Mouse (Mus musculus) MEL (cell line): Measurements from ENCODE around the gene Spdye4b. TPM values are rescaled to one million over a fixed set of nuclear protein-coding genes. Genes with fewer than 3 reads are reported as not detected.
A peak's percentile ranks its signal among the peaks of the same experiment; 100 is the strongest.

Experiments
- DNase-seq: peaks from one replicate; pipeline ENCODE4 v3.0.0; 2011; ENCODE audit warnings: low read depth, low spot score
- H3K27ac ChIP-seq: 2 replicates; pipeline ENCODE4 v1.5.1; 2012; ENCODE audit warnings: low read depth, mild to moderate bottlenecking, control low read depth, low read length, moderate library complexity; ENCODE audit not compliant: control insufficient read depth
- H3K27me3 ChIP-seq, 2 experiments: fragments of 150-350 bp in 1 of 2; sonication (generic) in 1 of 2; 2 replicates each; pipeline ENCODE4 v1.6.1; 2012; ENCODE audit warnings: low read length in 2 of 2, mild to moderate bottlenecking in 2 of 2, improper control_type of control experiment in 1 of 2, moderate library complexity in 1 of 2; ENCODE audit not compliant: insufficient read depth in 2 of 2, control insufficient read depth in 1 of 2
- H3K36me3 ChIP-seq, 2 experiments: 2 replicates each; pipeline ENCODE4 v1.6.1; 2012 to 2014; ENCODE audit warnings: low read length in 2 of 2, improper control_type of control experiment in 1 of 2, inconsistent platforms in 1 of 2, mild to moderate bottlenecking in 1 of 2; ENCODE audit not compliant: insufficient read depth in 2 of 2, control insufficient read depth in 1 of 2
- H3K4me1 ChIP-seq, 2 experiments: fragments of 150-350 bp in 1 of 2; sonication (generic) in 1 of 2; 2 replicates each; pipeline ENCODE4 v1.6.1; 2012; ENCODE audit warnings: low read length in 2 of 2, improper control_type of control experiment in 1 of 2, mild to moderate bottlenecking in 1 of 2; ENCODE audit not compliant: insufficient read depth in 2 of 2, control insufficient read depth in 1 of 2
- H3K4me3 ChIP-seq, 2 experiments: fragments of 150-350 bp in 1 of 2; sonication (generic) in 1 of 2; 2 replicates each; pipeline ENCODE4 v1.5.1; 2012; ENCODE audit warnings: low read depth in 2 of 2, low read length in 2 of 2, mild to moderate bottlenecking in 2 of 2, moderate library complexity in 2 of 2, control low read depth in 1 of 2, improper control_type of control experiment in 1 of 2; ENCODE audit not compliant: control insufficient read depth in 1 of 2, insufficient read depth in 1 of 2
- H3K79me2 ChIP-seq: 2 replicates; pipeline ENCODE4 v1.6.1; 2012; ENCODE audit warnings: mild to moderate bottlenecking, low read length, moderate library complexity; ENCODE audit not compliant: control insufficient read depth, poor library complexity, insufficient read depth
- H3K9ac ChIP-seq: 2 replicates; pipeline ENCODE4 v1.6.1; 2012; ENCODE audit warnings: low read depth, mild to moderate bottlenecking, control low read depth, low read length, moderate library complexity; ENCODE audit not compliant: control insufficient read depth, poor library complexity, severe bottlenecking
- H3K9me3 ChIP-seq: fragments of 150-350 bp; sonication (generic); replicated peaks from 2 replicates; pipeline ENCODE4 v1.6.1; 2012; ENCODE audit warnings: mild to moderate bottlenecking, low read length, improper control_type of control experiment, moderate library complexity; ENCODE audit not compliant: insufficient read depth
- BHLHE40 ChIP-seq: IDR thresholded peaks from 2 replicates; pipeline ENCODE4 v1.6.1; 2012; ENCODE audit warnings: low read depth, mild to moderate bottlenecking, inconsistent platforms, low read length, improper control_type of control experiment, borderline replicate concordance
- CHD1 ChIP-seq: IDR thresholded peaks from 2 replicates; pipeline ENCODE4 v1.6.1; 2012; ENCODE audit warnings: low read depth, mild to moderate bottlenecking, inconsistent platforms, low read length, improper control_type of control experiment
- CHD2 ChIP-seq: IDR thresholded peaks from 2 replicates; pipeline ENCODE4 v1.6.1; 2011; ENCODE audit warnings: low read length, improper control_type of control experiment
- ETS1 ChIP-seq: IDR thresholded peaks from 2 replicates; pipeline ENCODE4 v1.6.1; 2012; ENCODE audit warnings: low read depth, mild to moderate bottlenecking, inconsistent platforms, low read length, improper control_type of control experiment, moderate library complexity
- HCFC1 ChIP-seq: IDR thresholded peaks from 2 replicates; pipeline ENCODE4 v1.6.1; 2012; ENCODE audit warnings: low read depth, mild to moderate bottlenecking, inconsistent platforms, low read length, improper control_type of control experiment, moderate library complexity
- JUND ChIP-seq: IDR thresholded peaks from 2 replicates; pipeline ENCODE4 v1.6.1; 2011; ENCODE audit warnings: low read depth, mild to moderate bottlenecking, improper control_type of control experiment, low read length
- MAX ChIP-seq: IDR thresholded peaks from 2 replicates; pipeline ENCODE4 v1.6.1; 2011; ENCODE audit warnings: low read length, improper control_type of control experiment
- MEF2A ChIP-seq: IDR thresholded peaks from 2 replicates; pipeline ENCODE4 v1.6.1; 2014; ENCODE audit warnings: low read depth, mild to moderate bottlenecking, inconsistent platforms, low read length, improper control_type of control experiment; ENCODE audit not compliant: poor library complexity, insufficient replicate concordance, severe bottlenecking; ENCODE audit errors: extremely low read depth
- MXI1 ChIP-seq: IDR thresholded peaks from 2 replicates; pipeline ENCODE4 v1.6.1; 2011; ENCODE audit warnings: mild to moderate bottlenecking, low read depth, low read length, improper control_type of control experiment
- MYB ChIP-seq: IDR thresholded peaks from 2 replicates; pipeline ENCODE4 v1.6.1; 2011; ENCODE audit warnings: mild to moderate bottlenecking, low read depth, low read length, improper control_type of control experiment
- MYC ChIP-seq: IDR thresholded peaks from 2 replicates; pipeline ENCODE4 v1.6.1; 2011; ENCODE audit warnings: low read depth, mild to moderate bottlenecking, low read length, improper control_type of control experiment, moderate library complexity
- NRF1 ChIP-seq: IDR thresholded peaks from 2 replicates; pipeline ENCODE4 v1.6.1; 2014; ENCODE audit warnings: low read depth, mild to moderate bottlenecking, inconsistent platforms, low read length, improper control_type of control experiment, moderate library complexity; ENCODE audit not compliant: poor library complexity, insufficient read depth, severe bottlenecking
- POLR2A ChIP-seq, 2 experiments: IDR thresholded peaks; 2 replicates each; pipeline ENCODE4 v1.6.1; 2011 to 2012; ENCODE audit warnings: low read length in 2 of 2, mild to moderate bottlenecking in 2 of 2, control low read depth in 1 of 2, improper control_type of control experiment in 1 of 2, low read depth in 1 of 2, moderate library complexity in 1 of 2; ENCODE audit not compliant: control insufficient read depth in 1 of 2, insufficient read depth in 1 of 2, poor library complexity in 1 of 2
- POLR2AphosphoS5 ChIP-seq: IDR thresholded peaks from 2 replicates; pipeline ENCODE4 v1.6.1; 2012; ENCODE audit warnings: low read depth, borderline replicate concordance, mild to moderate bottlenecking, inconsistent platforms, low read length, moderate library complexity, mixed read lengths
- SIN3A ChIP-seq: IDR thresholded peaks from 2 replicates; pipeline ENCODE4 v1.6.1; 2012; ENCODE audit warnings: low read length, improper control_type of control experiment, inconsistent platforms
- TAL1 ChIP-seq: IDR thresholded peaks from 2 replicates; pipeline ENCODE4 v1.6.1; 2012; ENCODE audit warnings: mild to moderate bottlenecking, inconsistent platforms, low read length, moderate library complexity, mixed read lengths
- TBP ChIP-seq: IDR thresholded peaks from 2 replicates; pipeline ENCODE4 v1.8.0; 2011; ENCODE audit warnings: low read depth, low read length, improper control_type of control experiment
- TCF12 ChIP-seq: IDR thresholded peaks from 2 replicates; pipeline ENCODE4 v1.6.1; 2014; ENCODE audit warnings: low read depth, mild to moderate bottlenecking, inconsistent platforms, low read length, improper control_type of control experiment, moderate library complexity
- UBTF ChIP-seq: IDR thresholded peaks from 2 replicates; pipeline ENCODE4 v1.6.1; 2012; ENCODE audit warnings: low read depth, mild to moderate bottlenecking, inconsistent platforms, low read length, improper control_type of control experiment, moderate library complexity, borderline replicate concordance; ENCODE audit not compliant: insufficient read depth
- USF1 ChIP-seq: IDR thresholded peaks from 2 replicates; pipeline ENCODE4 v1.6.1; 2014; ENCODE audit warnings: low read depth, mild to moderate bottlenecking, inconsistent platforms, low read length, improper control_type of control experiment, moderate library complexity
- ZKSCAN1 ChIP-seq: IDR thresholded peaks from 2 replicates; pipeline ENCODE4 v1.6.1; 2012; ENCODE audit warnings: low read depth, mild to moderate bottlenecking, inconsistent platforms, low read length, improper control_type of control experiment, moderate library complexity
- ZNF384 ChIP-seq: IDR thresholded peaks from 2 replicates; pipeline ENCODE4 v1.6.1; 2012; ENCODE audit warnings: low read depth, mild to moderate bottlenecking, inconsistent platforms, low read length, improper control_type of control experiment
- polyA plus RNA-seq, 2 experiments: library from polyadenylated mRNA; stranded (reverse) in 1 of 2; unstranded in 1 of 2; fragments of >175 nt in 1 of 2; fragments of >200 nt in 1 of 2; gene quantifications; 2 replicates each; pipeline versions ENCODE4 v1.2.1 to v1.2.4; 2012; ENCODE audit warnings: low replicate concordance in 2 of 2, low read depth in 1 of 2; ENCODE audit not compliant: insufficient read length in 2 of 2, insufficient read depth in 1 of 2, missing spikeins in 1 of 2
- total RNA-seq: library from RNA; depleted of rRNA; stranded (reverse); fragments of 300-350 nt; gene quantifications from 2 replicates; pipeline ENCODE4 v1.2.3, GENCODE M21; 2012

Gene Spdye4b
- total and polyA plus RNA-seq, 3 experiments: not detected

DNA sequence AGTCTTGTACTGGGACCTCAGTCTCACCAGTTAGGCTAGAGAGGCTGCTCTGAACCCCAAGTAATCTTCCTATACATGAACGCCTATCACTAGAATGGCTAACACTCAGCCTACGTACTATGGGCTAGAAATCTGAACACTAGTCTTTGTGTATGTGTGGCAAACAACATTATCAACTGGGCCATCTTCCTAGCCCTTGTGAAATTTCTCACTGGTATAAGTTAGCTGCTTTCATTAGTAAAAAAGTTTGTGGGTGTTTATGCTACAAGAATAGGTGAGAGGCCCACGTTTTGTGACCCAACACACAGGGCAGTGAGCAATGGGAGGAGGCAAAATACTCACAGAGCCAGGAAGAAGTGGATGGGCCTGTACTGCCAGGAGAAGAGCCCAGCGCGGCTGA lies 40.2 kb downstream of the Spdye4b start:
- H3K27me3 ChIP-seq: no peaks in the 10 kb centered on the region; a peak in 1 of 4 replicates
- DNase-seq: no peak
- H3K9ac ChIP-seq: no peak overlapping the region
- H3K4me3 ChIP-seq: no peak overlapping the region
- TF ChIP-seq BHLHE40 (no peak), MEF2A (no peak), HCFC1 (no peak), NRF1 (no peak), TAL1 (no peak), MAX (no peak), MXI1 (no peak), POLR2A (IDR thresholded peaks at IDR 0.05; ENCODE audit: control insufficient read depth in 1 of 2, insufficient read depth in 1 of 2, low read depth in 1 of 2, low read length in 2 of 2, poor library complexity in 1 of 2) (no peak), TBP (no peak), CHD2 (no peak), CHD1 (no peak)
- H3K79me2 ChIP-seq: no peaks in the 10 kb centered on the region
- no peaks in the 10 kb centered on the region for H3K4me1 ChIP-seq
- H3K9me3 ChIP-seq: no peaks in the 10 kb centered on the region
- H3K27ac ChIP-seq: no peak overlapping the region
- no peaks in the 10 kb centered on the region for H3K36me3 ChIP-seq

DNA sequence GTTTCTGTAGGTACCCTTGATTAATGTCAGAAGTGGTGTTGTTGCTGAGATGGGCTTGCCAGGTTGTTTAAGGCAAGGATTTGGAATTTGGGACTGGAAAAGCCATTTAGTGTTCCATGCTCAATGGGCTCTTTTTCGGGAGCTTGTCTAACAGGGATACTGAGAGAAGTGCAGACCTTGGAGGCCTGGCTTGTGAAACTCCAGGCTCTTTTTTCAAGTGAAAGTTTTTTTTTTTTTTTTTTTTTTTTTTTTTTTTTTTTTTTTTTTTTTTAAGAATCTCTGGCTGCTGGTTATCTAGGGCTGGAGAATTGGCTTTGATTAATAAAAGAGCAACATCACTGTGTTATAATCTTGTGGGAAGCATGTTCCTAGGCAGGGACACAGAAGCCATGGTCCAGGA lies 41.5 kb downstream of the Spdye4b start:
- no peak overlapping the region for H3K4me3 ChIP-seq
- peaks cover 0 to 2% of the 10 kb centered on the region in 2 experiments; a peak in 1 of 4 replicates for H3K27me3 ChIP-seq
- no peak for TF ChIP-seq CHD2
- no peak for TF ChIP-seq ETS1
- TF ChIP-seq MYC: no peak
- peak; percentile 68 for TF ChIP-seq ZNF384
- TF ChIP-seq USF1: no peak
- no peaks in the 10 kb centered on the region for H3K36me3 ChIP-seq
- no peaks in the 10 kb centered on the region for H3K79me2 ChIP-seq
- no peak overlapping the region for H3K27ac ChIP-seq
- no peak for DNase-seq
- no peak overlapping the region for H3K9ac ChIP-seq
- no peaks in the 10 kb centered on the region for H3K9me3 ChIP-seq
- H3K4me1 ChIP-seq: no peaks in the 10 kb centered on the region

DNA sequence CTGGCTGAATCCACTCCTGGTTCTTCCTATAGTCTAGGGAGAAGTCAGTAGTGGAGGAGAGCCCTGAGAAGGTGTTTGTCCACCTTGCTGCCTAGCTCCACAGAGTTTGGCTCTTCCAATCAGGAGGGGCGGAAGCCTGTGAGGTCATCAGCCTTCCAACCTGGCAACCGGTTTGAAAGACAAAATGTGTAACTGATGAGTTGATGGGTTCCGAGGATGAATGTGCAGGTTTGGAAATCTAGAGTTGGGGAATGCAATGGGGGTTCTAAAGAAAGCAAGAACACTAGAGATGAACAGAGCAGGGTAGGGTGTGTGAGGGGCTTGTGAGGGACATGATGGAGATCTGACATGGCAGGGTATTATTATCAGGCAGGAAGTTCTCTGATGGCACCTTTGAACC lies 46.0 kb downstream of the Spdye4b start, which contains the start of gene Spdye4a:
Gene Spdye4a (minus strand): TSS at position 101 of the 400 bp plus-strand sequence.
- Histone ChIP-seq H3K9ac (no peak within 1 kb of the TSS), H3K27me3 (peaks cover 0 to 4% of the 10 kb centered on the region in 2 experiments; a peak in 1 of 4 replicates), H3K4me3 (no peak within 1 kb of the TSS), H3K36me3 (no peaks in the 10 kb centered on the region)
- TF ChIP-seq TCF12 (no peak), USF1 (no peak), MXI1 (no peak), BHLHE40 (no peak), NRF1 (no peak), POLR2AphosphoS5 (no peak), MYC (no peak), JUND (no peak), HCFC1 (no peak), TAL1 (no peak), POLR2A (IDR thresholded peaks at IDR 0.05; ENCODE audit: control insufficient read depth in 1 of 2, insufficient read depth in 1 of 2, low read depth in 1 of 2, low read length in 2 of 2, poor library complexity in 1 of 2) (no peak), ETS1 (no peak), MYB (no peak), SIN3A (no peak), UBTF (no peak), ZKSCAN1 (no peak)
- TF ChIP-seq, all 39 proteins: peak for 0
- Histone ChIP-seq H3K9me3 (no peaks in the 10 kb centered on the region), H3K27ac (no peak within 1 kb of the TSS), H3K4me1 (no peaks in the 10 kb centered on the region), H3K79me2 (no peaks in the 10 kb centered on the region)
- DNase-seq: no peak
